Mouse (Mus musculus) spleen, adult 2 months (tissue): ENCODE data around the gene Marc2.

ENCODE experiments used
- CTCF ChIP-seq: fragments of 200-500 bp; IDR thresholded peaks from 2 replicates; pipeline ENCODE4 v1.5.1; 2011; ENCODE audit warnings: mild to moderate bottlenecking, inconsistent platforms; ENCODE audit not compliant: insufficient read depth, insufficient read length, insufficient replicate concordance; ENCODE audit errors: extremely low read depth
- POLR2A ChIP-seq: fragments of 200-500 bp; IDR thresholded peaks from 2 replicates; pipeline ENCODE4 v1.6.1; 2011; ENCODE audit warnings: low read depth, low read length, inconsistent platforms

GRCm38 (mm10) chr1:184889454-184889853 lies 43.2 kb upstream of the Marc2 start:
- TF ChIP-seq CTCF, result no peak
- TF ChIP-seq POLR2A, result no peak
